Mouse (Mus musculus) spleen, postnatal 4 days (tissue): Measurements from ENCODE around the gene Prg2.

Experiments used
- DNase-seq, 2 experiments: peaks; one replicate each; pipeline ENCODE4 v3.0.0; 2022; ENCODE audit warnings: low spot score in 2 of 2

Gene Prg2

GRCm38 (mm10) chr2:85029897-85030296 is 49.6 kb downstream of the Prg2 start:
- no peak for DNase-seq

- DNase-seq, result no peak
Measured at GRCm38 (mm10) chr2:85030989-85031388, 50.7 kb downstream of the Prg2 start.

DNA sequence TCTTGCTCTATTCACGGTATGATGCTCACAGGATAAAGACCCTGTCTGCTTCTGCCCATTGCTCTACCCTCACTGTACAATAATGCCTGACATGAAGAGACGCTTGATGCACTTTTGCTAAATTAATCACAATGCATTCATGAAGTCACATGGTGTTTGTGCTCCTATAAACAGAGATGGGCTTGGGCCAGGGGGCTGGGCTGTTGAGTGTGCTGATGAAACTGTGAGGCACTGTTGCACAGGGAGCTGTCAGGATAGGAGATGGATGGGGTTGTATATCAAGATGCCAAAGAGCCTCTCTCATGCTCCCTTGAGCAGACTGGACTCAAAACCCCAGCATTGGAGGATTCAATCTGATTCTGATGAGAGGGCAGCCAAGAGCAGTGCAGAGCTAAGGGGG is 52.9 kb downstream of the Prg2 start:
- no peak for DNase-seq
